Mouse (Mus musculus) liver, embryonic 11.5 days (tissue): ENCODE measurements around the gene Vmn1r53. TPM values are rescaled to one million over a fixed set of nuclear protein-coding genes. Genes with fewer than 3 reads are reported as not detected.
"Not testable (repeated sequence)": the region's sequence is repeated elsewhere in the genome, so short reads cannot be mapped to it uniquely, and the experiment has no call there.

ENCODE experiments used
- ATAC-seq: fragments of 200-750 bp; cut with Nextera tagmentation; replicated peaks from 2 replicates; pipeline ENCODE4 v1.8.0; 2017; ENCODE audit warnings: moderate number of reproducible peaks, mild to moderate bottlenecking, moderate TSS enrichment, moderate library complexity; ENCODE audit not compliant: low FRiP score
- DNase-seq: peaks from one replicate; pipeline ENCODE4 v3.0.0-alpha.2; 2017; ENCODE audit warnings: low spot score
- H3K27ac ChIP-seq: fragments of 300-500 bp; sonication (generic); 2 replicates; pipeline ENCODE4 v1.5.1; 2014; ENCODE audit warnings: mild to moderate bottlenecking, low read depth, low read length, control low read depth
- H3K27me3 ChIP-seq: fragments of 300-500 bp; sonication (generic); replicated peaks from 2 replicates; pipeline ENCODE4 v1.6.1; 2014; ENCODE audit warnings: low read length, mixed read lengths; ENCODE audit not compliant: control insufficient read depth, insufficient read depth
- H3K36me3 ChIP-seq: fragments of 300-500 bp; sonication (generic); 2 replicates; pipeline ENCODE4 v1.6.1; 2014; ENCODE audit warnings: mild to moderate bottlenecking, low read length, moderate library complexity, mixed read lengths; ENCODE audit not compliant: control insufficient read depth, insufficient read depth
- H3K4me1 ChIP-seq: fragments of 300-500 bp; sonication (generic); replicated peaks from 2 replicates; pipeline ENCODE4 v1.6.1; 2014; ENCODE audit warnings: low read length, mixed read lengths; ENCODE audit not compliant: control insufficient read depth, insufficient read depth
- H3K4me2 ChIP-seq: fragments of 300-500 bp; sonication (generic); 2 replicates; pipeline ENCODE4 v1.6.1; 2014; ENCODE audit warnings: mild to moderate bottlenecking, control low read depth, moderate library complexity
- H3K4me3 ChIP-seq: fragments of 300-500 bp; sonication (generic); 2 replicates; pipeline ENCODE4 v1.5.1; 2014; ENCODE audit warnings: low read depth, low read length, control low read depth
- H3K9ac ChIP-seq: fragments of 300-500 bp; sonication (generic); 2 replicates; pipeline ENCODE4 v1.6.1; 2014; ENCODE audit warnings: low read depth, low read length, control low read depth
- H3K9me3 ChIP-seq: fragments of 300-500 bp; sonication (generic); 2 replicates; pipeline ENCODE4 v1.6.1; 2016; ENCODE audit warnings: low read length, inconsistent platforms, mixed read lengths; ENCODE audit not compliant: control insufficient read depth
- WGBS: fragments of 180-500 bp; shearing (Covaris S2); extraction: QIAGEN DNeasy Blood & Tissue Kit; methylation state at CpG from one replicate; pipeline ENCODE4 v1.1.7; 2014; 5-methylcytosine and 5-hydroxymethylcytosine counted together
- polyA plus RNA-seq: library from polyadenylated mRNA; unstranded; fragments of >200 nt; fragmentation: Nextera tagmentation; extraction: Ambion mirVana; gene quantifications from 2 replicates; pipeline ENCODE4 v1.2.1, GENCODE M21; 2014

The Vmn1r53 gene
- polyA plus RNA-seq: not detected in 2 replicates

- Histone ChIP-seq H3K4me1 (no peaks in the 10 kb centered on the region), H3K4me3 (no peak within 1 kb of the TSS), H3K9me3 (no peaks in the 10 kb centered on the region), H3K27me3 (no peaks in the 10 kb centered on the region), H3K4me2 (no peak within 1 kb of the TSS), H3K36me3 (no peaks in the 10 kb centered on the region), H3K9ac (no peak within 1 kb of the TSS), H3K27ac (no peak within 1 kb of the TSS)
- no peak for ATAC-seq
- DNase-seq: no peak
- WGBS: 71% methylated on average over 1 of the region's 1 CpGs
Observed at GRCm38 (mm10) chr6:90224338-90224737, at the start of gene Vmn1r53. Vmn1r53 (minus strand) TSS chr6:90224438.

- H3K27me3 ChIP-seq: no peaks in the 10 kb centered on the region
- no peak within 1 kb of the TSS for H3K27ac ChIP-seq
- no peak within 1 kb of the TSS for H3K4me2 ChIP-seq
- DNase-seq (no peak), ATAC-seq (no peak)
- H3K9ac ChIP-seq: no peak within 1 kb of the TSS
- no peaks in the 10 kb centered on the region for H3K36me3 ChIP-seq
- H3K4me3 ChIP-seq: no peak within 1 kb of the TSS
- 59% methylated on average over 1 of the region's 1 CpGs for WGBS
- H3K9me3 ChIP-seq: no peaks in the 10 kb centered on the region
- no peaks in the 10 kb centered on the region for H3K4me1 ChIP-seq
Observed at GRCm38 (mm10) chr6:90246000-90246399, 21.8 kb upstream of the Vmn1r53 start, which contains the start of gene Vmn1r54. Vmn1r54 (plus strand) TSS chr6:90246300.

GRCm38 (mm10) chr6:90244019-90244418 is 19.8 kb upstream of the Vmn1r53 start:
- Histone ChIP-seq H3K4me3 (no peak overlapping the region), H3K36me3 (no peaks in the 10 kb centered on the region), H3K4me1 (no peaks in the 10 kb centered on the region), H3K9ac (no peak overlapping the region), H3K9me3 (no peaks in the 10 kb centered on the region), H3K27ac (no peak overlapping the region), H3K4me2 (no peak overlapping the region), H3K27me3 (no peaks in the 10 kb centered on the region)
- no peak for ATAC-seq
- 69% methylated on average over 3 of the region's 3 CpGs for WGBS
- no peak for DNase-seq

GRCm38 (mm10) chr6:90232681-90233080 is 8.4 kb upstream of the Vmn1r53 start:
- no peak for DNase-seq
- H3K9ac ChIP-seq: no peak overlapping the region
- H3K4me1 ChIP-seq: no peaks in the 10 kb centered on the region
- H3K4me2 ChIP-seq: no peak overlapping the region
- no peak overlapping the region for H3K4me3 ChIP-seq
- no peak for ATAC-seq
- no peaks in the 10 kb centered on the region for H3K36me3 ChIP-seq
- H3K27ac ChIP-seq: no peak overlapping the region
- WGBS: 53% methylated on average over 27 of the region's 27 CpGs
- peaks cover 2% of the 10 kb centered on the region; the same call in 1 of the 2 replicates for H3K9me3 ChIP-seq
- no peaks in the 10 kb centered on the region for H3K27me3 ChIP-seq

GRCm38 (mm10) chr6:90232114-90232513 is 7.9 kb upstream of the Vmn1r53 start:
- H3K4me3 ChIP-seq, H3K27me3 ChIP-seq, H3K9me3 ChIP-seq, H3K27ac ChIP-seq, H3K4me1 ChIP-seq, H3K9ac ChIP-seq, H3K36me3 ChIP-seq, ATAC-seq, H3K4me2 ChIP-seq, DNase-seq: not testable (repeated sequence)
- 82% methylated on average over 4 of the region's 4 CpGs for WGBS

- ATAC-seq, H3K4me1 ChIP-seq: not testable (repeated sequence)
Observed at GRCm38 (mm10) chr6:90202493-90202892, 21.7 kb downstream of the Vmn1r53 start, which contains the start of gene V1ra8. V1ra8 (plus strand) TSS chr6:90202793.

GRCm38 (mm10) chr6:90174508-90174907 is 49.7 kb downstream of the Vmn1r53 start, which contains the start of gene Vmn1r52:
Vmn1r52 (plus strand) TSS chr6:90174808.
- ATAC-seq (no peak), DNase-seq (no peak)
- H3K4me3 ChIP-seq: no peak within 1 kb of the TSS
- H3K27me3 ChIP-seq: no peaks in the 10 kb centered on the region
- WGBS: 56% methylated on average over 2 of the region's 2 CpGs
- no peak within 1 kb of the TSS for H3K4me2 ChIP-seq
- no peaks in the 10 kb centered on the region for H3K4me1 ChIP-seq
- H3K9ac ChIP-seq: no peak within 1 kb of the TSS
- no peaks in the 10 kb centered on the region for H3K36me3 ChIP-seq
- no peaks in the 10 kb centered on the region for H3K9me3 ChIP-seq
- H3K27ac ChIP-seq: no peak within 1 kb of the TSS

More at GRCm38 (mm10) chr6:90202493-90202892, 21.7 kb downstream of the Vmn1r53 start, which contains the start of gene V1ra8:
- H3K4me2 ChIP-seq, H3K27ac ChIP-seq, H3K27me3 ChIP-seq, H3K9ac ChIP-seq, H3K9me3 ChIP-seq, H3K4me3 ChIP-seq, DNase-seq, H3K36me3 ChIP-seq: not testable (repeated sequence)
- WGBS: 44% methylated on average over 1 of the region's 2 CpGs

Other genes with a start within 250 kb of the Vmn1r53 start
- not detected in 2 replicates for gene Vmn1r47, start 208.3 kb downstream of the Vmn1r53 start, polyA plus RNA-seq
- gene Vmn1r48, start 187.6 kb downstream of the Vmn1r53 start, polyA plus RNA-seq: not detected in 2 replicates
- gene Vmn1r49, start 145.9 kb downstream of the Vmn1r53 start, polyA plus RNA-seq: not detected in 2 replicates
- not detected in 2 replicates for gene Vmn1r50, start 123.0 kb downstream of the Vmn1r53 start, polyA plus RNA-seq
- gene Vmn1r51, start 101.8 kb downstream of the Vmn1r53 start, polyA plus RNA-seq: not detected in 2 replicates
- not detected in 2 replicates for gene Vmn1r52, start 49.6 kb downstream of the Vmn1r53 start, polyA plus RNA-seq
- not detected in 2 replicates for gene V1ra8, start 21.6 kb downstream of the Vmn1r53 start, polyA plus RNA-seq
- gene Vmn1r54, start 21.9 kb upstream of the Vmn1r53 start, polyA plus RNA-seq: not detected in 2 replicates
- gene BC048671, start 76.8 kb upstream of the Vmn1r53 start, polyA plus RNA-seq: not detected in 2 replicates
- 16.7 and 17.4 TPM in 2 replicates for gene Chst13, start 100.7 kb upstream of the Vmn1r53 start, polyA plus RNA-seq
- 2.6 and 3.0 TPM in 2 replicates for gene Uroc1, start 108.8 kb upstream of the Vmn1r53 start, polyA plus RNA-seq
- 6.6 and 6.9 TPM in 2 replicates for gene Zxdc, start 145.1 kb upstream of the Vmn1r53 start, polyA plus RNA-seq
- 0.18 TPM in 2 replicates for gene Cfap100, start 204.4 kb upstream of the Vmn1r53 start, polyA plus RNA-seq
- 10.6 and 12.3 TPM in 2 replicates for gene Klf15, start 238.1 kb upstream of the Vmn1r53 start, polyA plus RNA-seq